Mouse (Mus musculus) neural tube, embryonic 12.5 days (tissue): ENCODE measurements around the gene Sec1. TPM values are rescaled to one million over a fixed set of nuclear protein-coding genes. Genes with fewer than 3 reads are reported as not detected.
A peak's percentile ranks its signal among the peaks of the same experiment; 100 is the strongest.

Experiments
- ATAC-seq: fragments of 200-750 bp; cut with Nextera tagmentation; 2 replicates; pipeline ENCODE4 v1.8.0; 2017; ENCODE audit warnings: low read depth, mild to moderate bottlenecking, moderate TSS enrichment, moderate library complexity; ENCODE audit not compliant: low FRiP score
- H3K27ac ChIP-seq: fragments of 300-500 bp; sonication (generic); 2 replicates; pipeline ENCODE4 v1.5.1; 2016
- H3K27me3 ChIP-seq: fragments of 300-500 bp; sonication (generic); replicated peaks from 2 replicates; pipeline ENCODE4 v1.6.1; 2016; ENCODE audit warnings: mild to moderate bottlenecking
- H3K36me3 ChIP-seq: fragments of 300-500 bp; sonication (generic); 2 replicates; pipeline ENCODE4 v1.6.1; 2016; ENCODE audit warnings: mild to moderate bottlenecking
- H3K4me1 ChIP-seq: fragments of 300-500 bp; sonication (generic); 2 replicates; pipeline ENCODE4 v1.6.1; 2016
- H3K4me2 ChIP-seq: fragments of 300-500 bp; sonication (generic); replicated peaks from 2 replicates; pipeline ENCODE4 v1.6.1; 2016; ENCODE audit warnings: mild to moderate bottlenecking
- H3K4me3 ChIP-seq: fragments of 300-500 bp; sonication (generic); 2 replicates; pipeline ENCODE4 v1.5.1; 2016
- H3K9ac ChIP-seq: fragments of 300-500 bp; sonication (generic); 2 replicates; pipeline ENCODE4 v1.6.1; 2016; ENCODE audit warnings: mild to moderate bottlenecking
- H3K9me3 ChIP-seq: fragments of 300-500 bp; sonication (generic); 2 replicates; pipeline ENCODE4 v1.6.1; 2016; ENCODE audit warnings: mild to moderate bottlenecking
- WGBS: fragments of 180-500 bp; shearing (Covaris S2); methylation state at CpG from one replicate; pipeline ENCODE4 v1.1.7; 2016; 5-methylcytosine and 5-hydroxymethylcytosine counted together
- polyA plus RNA-seq: library from polyadenylated mRNA; unstranded; fragments of >200 nt; fragmentation: Nextera tagmentation; extraction: Ambion mirVana; gene quantifications from 2 replicates; pipeline ENCODE4 v1.2.1, GENCODE M21; 2016

Sec1 gene
- polyA plus RNA-seq, 1 experiment from 2014 or later: 1.2 TPM

GRCm38 (mm10) chr7:45628364-45629294 is 65.6 kb downstream of the Sec1 start:
- Histone ChIP-seq H3K4me1 (peaks cover 15% of the 10 kb centered on the region), H3K27ac (peak overlapping the region; percentile 75), H3K9ac (peak overlapping the region; percentile 83), H3K4me3 (peak overlapping the region; percentile 55), H3K9me3 (no peaks in the 10 kb centered on the region), H3K27me3 (peaks cover 27% of the 10 kb centered on the region), H3K36me3 (no peaks in the 10 kb centered on the region), H3K4me2 (peak overlapping the region; percentile 97)
- ATAC-seq: peak; percentile 77
- WGBS: under 1% methylated on average over 105 of the region's 105 CpGs

Other genes with a start within 250 kb of the Sec1 start
- gene Ftl1, start 234.5 kb downstream of the Sec1 start, polyA plus RNA-seq: 5,746 and 6,117 TPM in 2 replicates
- 262 and 276 TPM in 2 replicates for gene Bax, start 227.5 kb downstream of the Sec1 start, polyA plus RNA-seq
- gene Tulp2, start 212.5 kb downstream of the Sec1 start, polyA plus RNA-seq: 0.41 and 0.60 TPM in 2 replicates
- gene Gm45808, start 207.6 kb downstream of the Sec1 start, polyA plus RNA-seq: not detected in 2 replicates
- gene Dhdh, start 205.6 kb downstream of the Sec1 start, polyA plus RNA-seq: 2.3 and 2.8 TPM in 2 replicates
- 118 and 119 TPM in 2 replicates for gene Nucb1, start 184.0 kb downstream of the Sec1 start, polyA plus RNA-seq
- gene Ppp1r15a, start 168.1 kb downstream of the Sec1 start, polyA plus RNA-seq: 19.4 and 20.1 TPM in 2 replicates
- 3.2 and 3.5 TPM in 2 replicates for gene Plekha4, start 168.1 kb downstream of the Sec1 start, polyA plus RNA-seq
- 0.26 and 0.43 TPM in 2 replicates for gene Hsd17b14, start 139.5 kb downstream of the Sec1 start, polyA plus RNA-seq
- 25.7 and 29.2 TPM in 2 replicates for gene Bcat2, start 124.2 kb downstream of the Sec1 start, polyA plus RNA-seq
- not detected in 2 replicates for gene Fgf21, start 78.9 kb downstream of the Sec1 start, polyA plus RNA-seq
- not detected in 2 replicates for gene Fut1, start 77.1 kb downstream of the Sec1 start, polyA plus RNA-seq
- gene Izumo1, start 72.6 kb downstream of the Sec1 start, polyA plus RNA-seq: 0.23 TPM in 1 of 2 replicates, not detected in the other
- 16.5 and 16.8 TPM in 2 replicates for gene Rasip1, start 66.9 kb downstream of the Sec1 start, polyA plus RNA-seq
- 3.5 and 4.9 TPM in 2 replicates for gene Mamstr, start 54.4 kb downstream of the Sec1 start, polyA plus RNA-seq
- 0.17 and 0.20 TPM in 2 replicates for gene Fut2, start 28.0 kb downstream of the Sec1 start, polyA plus RNA-seq
- 1.2 and 1.7 TPM in 2 replicates for gene Ntn5, start 10.4 kb downstream of the Sec1 start, polyA plus RNA-seq
- 35.5 and 36.6 TPM in 2 replicates for gene Car11, start 5.4 kb upstream of the Sec1 start, polyA plus RNA-seq
- 4.1 TPM in 2 replicates for gene Dbp, start 10.7 kb upstream of the Sec1 start, polyA plus RNA-seq
- 665 and 700 TPM in 2 replicates for gene Rpl18, start 21.1 kb upstream of the Sec1 start, polyA plus RNA-seq
- gene Sphk2, start 23.6 kb upstream of the Sec1 start, polyA plus RNA-seq: 28.0 and 29.0 TPM in 2 replicates
- 0.94 and 1.00 TPM in 2 replicates for gene Fam83e, start 26.8 kb upstream of the Sec1 start, polyA plus RNA-seq
- gene Spaca4, start 31.4 kb upstream of the Sec1 start, polyA plus RNA-seq: not detected in 2 replicates
- gene Lmtk3, start 89.3 kb upstream of the Sec1 start, polyA plus RNA-seq: 10.9 and 14.1 TPM in 2 replicates
- 2.1 and 2.4 TPM in 2 replicates for gene Sult2b1, start 90.3 kb upstream of the Sec1 start, polyA plus RNA-seq
- 305 and 308 TPM in 2 replicates for gene Cyth2, start 120.2 kb upstream of the Sec1 start, polyA plus RNA-seq
- 0.86 and 0.87 TPM in 2 replicates for gene Kcnj14, start 130.4 kb upstream of the Sec1 start, polyA plus RNA-seq
- gene Grwd1, start 136.5 kb upstream of the Sec1 start, polyA plus RNA-seq: 48.3 and 50.7 TPM in 2 replicates
- gene Kdelr1, start 178.4 kb upstream of the Sec1 start, polyA plus RNA-seq: 41.8 and 54.4 TPM in 2 replicates
- gene Grin2d, start 184.0 kb upstream of the Sec1 start, polyA plus RNA-seq: 1.3 and 1.5 TPM in 2 replicates
- 0.22 and 0.56 TPM in 2 replicates for gene Syngr4, start 202.3 kb upstream of the Sec1 start, polyA plus RNA-seq
- 3.9 and 4.4 TPM in 2 replicates for gene Tmem143, start 202.5 kb upstream of the Sec1 start, polyA plus RNA-seq
- 32.8 and 33.2 TPM in 2 replicates for gene Emp3, start 227.0 kb upstream of the Sec1 start, polyA plus RNA-seq
- 2.8 and 3.7 TPM in 2 replicates for gene Ccdc114, start 229.7 kb upstream of the Sec1 start, polyA plus RNA-seq